Mouse (Mus musculus): Measurements from ENCODE around the gene Tcf25.
A peak's percentile ranks its signal among the peaks of the same experiment; 100 is the strongest.

Tcf25 gene

DNA sequence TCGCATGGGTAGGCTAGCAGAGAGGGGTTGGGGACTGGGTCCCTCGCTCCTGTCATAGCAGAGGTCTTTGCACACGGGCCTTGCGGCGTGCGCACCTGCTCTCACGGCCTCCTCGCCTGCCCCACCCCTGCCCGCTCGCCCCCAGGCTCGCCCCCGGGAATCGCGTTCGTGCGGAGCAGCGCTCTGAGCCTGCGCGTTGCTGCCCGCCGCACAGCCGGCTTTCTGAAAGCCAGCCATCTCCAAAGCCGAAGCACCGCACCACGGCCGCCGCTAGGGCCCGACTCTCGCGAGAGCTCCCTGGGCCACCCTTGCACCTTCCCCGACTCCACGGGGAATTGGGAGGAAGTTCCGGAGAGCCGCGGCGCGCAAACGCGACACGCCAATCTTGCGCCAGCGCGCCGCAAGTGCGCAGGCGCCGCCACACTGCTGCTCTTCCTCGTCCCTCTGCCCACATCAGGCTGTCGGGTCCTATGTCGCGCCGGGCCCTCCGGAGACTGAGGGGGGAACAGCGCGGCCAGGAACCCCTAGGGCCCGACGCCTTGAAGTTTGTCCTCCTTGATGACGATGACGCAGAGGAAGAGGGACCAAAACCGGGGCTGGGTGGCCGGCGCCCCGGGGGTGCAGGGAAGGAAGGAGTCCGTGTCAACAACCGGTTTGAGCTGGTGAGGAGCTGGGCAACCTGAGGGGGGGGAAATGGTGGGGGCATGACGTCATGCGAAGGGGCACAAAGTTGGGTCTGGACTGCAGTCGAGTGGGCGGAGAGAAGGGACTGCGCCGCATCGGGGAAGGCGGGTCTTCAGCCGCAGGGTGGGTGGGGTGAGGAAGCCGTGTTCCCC, at the start of gene Tcf25:
Gene Tcf25, plus strand, starts transcription at position 351 of the 836 bp plus-strand sequence.
- peak; percentile 93 to 95 for DNase-seq (ENCODE audit: low spot score in 2 of 2)

DNA sequence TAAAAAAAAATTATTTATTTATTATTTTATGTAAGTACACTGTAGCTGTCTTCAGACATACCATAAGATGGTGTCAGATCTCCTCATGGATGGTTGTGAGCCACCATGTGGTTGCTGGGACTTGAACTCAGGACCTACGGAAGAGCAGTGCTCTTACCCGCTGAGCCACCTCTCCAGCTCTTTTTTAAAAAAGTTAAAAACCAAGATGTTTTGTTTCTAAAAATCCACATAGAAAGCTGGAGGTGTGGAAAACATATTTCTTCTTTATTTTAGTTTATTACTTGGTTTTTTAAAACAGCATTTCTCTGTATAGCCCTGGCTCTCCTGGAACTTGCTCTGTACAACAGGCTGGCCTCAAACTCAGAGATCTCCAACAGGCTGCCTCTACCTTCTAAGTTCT, 45.0 kb upstream of the Tcf25 start:
- DNase-seq (ENCODE audit: low spot score in 2 of 2): no peak

DNA sequence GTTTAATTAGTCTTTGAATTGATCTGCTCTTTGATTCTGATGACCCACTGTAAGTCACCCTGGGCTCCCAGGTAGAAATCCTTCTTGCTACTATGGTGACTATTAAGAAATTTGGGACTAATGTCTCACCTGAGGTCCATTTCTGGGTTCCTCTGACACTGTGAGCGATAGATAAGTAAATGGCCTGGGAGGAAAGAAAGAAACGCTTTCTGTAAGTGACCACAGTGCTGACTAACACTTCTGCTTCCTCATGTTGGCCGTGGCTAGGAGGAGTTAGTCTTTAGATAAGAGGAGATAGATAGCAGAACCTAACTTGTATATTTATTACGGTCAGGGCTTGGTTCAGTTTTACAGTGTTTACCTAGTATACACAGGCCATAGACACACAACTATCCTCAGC, 44.2 kb upstream of the Tcf25 start:
- no peak for DNase-seq (ENCODE audit: low spot score in 2 of 2)

DNA sequence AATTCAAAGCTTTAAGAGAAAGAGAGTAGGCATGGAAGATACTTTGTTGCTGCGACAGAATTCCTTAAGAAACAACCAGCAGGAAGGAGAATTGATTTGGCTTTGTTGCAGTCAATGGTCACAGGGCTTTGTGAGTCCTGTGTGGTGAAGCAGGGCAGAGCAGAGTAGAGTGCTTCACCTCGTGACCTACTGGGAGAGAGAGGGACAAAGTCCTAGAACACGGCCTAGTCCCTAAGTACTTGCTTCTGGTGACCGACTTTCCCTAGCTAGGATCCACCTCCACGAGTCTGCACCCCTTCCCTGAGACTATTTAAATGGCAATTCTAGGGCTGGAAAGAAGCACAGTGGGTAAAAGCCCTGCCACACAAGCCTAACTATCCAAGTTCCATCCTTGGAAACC, 43.6 kb upstream of the Tcf25 start:
- no peak for DNase-seq (ENCODE audit: low spot score in 2 of 2)

DNA sequence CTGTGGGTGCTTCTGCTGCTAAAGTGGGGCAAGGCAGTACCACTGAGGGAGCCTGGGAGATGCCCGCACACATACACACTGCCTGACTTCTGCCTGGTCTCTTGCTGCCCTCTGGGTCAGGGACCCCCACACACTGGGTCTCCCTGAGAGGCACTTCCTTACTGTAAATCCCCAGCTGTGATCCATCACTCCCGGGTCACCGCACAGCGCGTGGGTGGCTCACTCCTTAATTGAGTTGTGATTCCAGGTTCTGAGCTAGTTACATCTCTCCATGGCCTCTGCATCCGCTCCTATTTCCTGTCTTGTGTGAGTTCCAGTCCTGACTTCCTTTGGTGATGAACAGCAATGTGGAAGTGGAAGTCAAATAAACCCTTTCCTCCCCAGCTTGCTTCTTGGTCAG, 42.9 kb upstream of the Tcf25 start:
- no peak for DNase-seq (ENCODE audit: low spot score in 2 of 2)

DNA sequence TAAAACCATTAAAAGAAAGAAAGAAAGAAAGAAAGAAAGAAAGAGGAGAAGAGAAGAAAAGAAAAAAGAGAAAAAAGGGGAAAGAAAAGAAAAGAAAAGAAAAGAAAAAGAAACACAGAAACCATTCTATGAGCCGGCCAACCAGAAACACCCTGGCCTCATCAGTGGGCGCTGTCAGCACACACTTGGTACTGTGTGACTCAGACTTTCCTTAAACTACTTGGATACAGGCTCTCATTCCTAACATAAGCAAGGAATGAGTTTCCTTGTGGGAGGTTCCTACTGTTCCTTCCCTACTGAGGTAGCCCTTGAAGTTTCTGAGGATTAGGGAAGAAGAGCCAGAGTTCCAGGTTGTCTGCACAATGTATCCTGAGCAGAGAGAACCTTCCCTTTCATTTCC, 42.3 kb upstream of the Tcf25 start:
- no peak for DNase-seq (ENCODE audit: low spot score in 2 of 2)

DNA sequence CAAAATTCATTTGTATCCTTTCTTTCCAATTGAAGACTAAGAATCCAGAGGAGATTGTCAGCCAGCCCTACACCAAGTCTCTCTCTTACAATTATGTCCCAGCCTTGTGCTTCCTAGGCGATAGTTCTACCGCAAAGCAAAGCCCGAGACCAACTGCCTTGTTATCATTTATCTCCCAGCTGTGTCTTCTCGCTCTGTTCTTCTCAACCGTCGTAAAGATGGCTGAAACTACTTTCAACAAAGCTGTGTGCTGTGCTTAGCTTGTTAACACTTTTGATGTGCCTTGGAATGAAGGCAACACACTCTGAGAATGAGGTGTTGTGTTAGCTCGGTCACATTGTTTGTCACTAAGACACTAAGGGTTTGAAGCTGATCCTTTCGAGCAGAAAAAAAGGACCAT, 41.7 kb upstream of the Tcf25 start:
- DNase-seq (ENCODE audit: low spot score in 2 of 2): no peak

DNA sequence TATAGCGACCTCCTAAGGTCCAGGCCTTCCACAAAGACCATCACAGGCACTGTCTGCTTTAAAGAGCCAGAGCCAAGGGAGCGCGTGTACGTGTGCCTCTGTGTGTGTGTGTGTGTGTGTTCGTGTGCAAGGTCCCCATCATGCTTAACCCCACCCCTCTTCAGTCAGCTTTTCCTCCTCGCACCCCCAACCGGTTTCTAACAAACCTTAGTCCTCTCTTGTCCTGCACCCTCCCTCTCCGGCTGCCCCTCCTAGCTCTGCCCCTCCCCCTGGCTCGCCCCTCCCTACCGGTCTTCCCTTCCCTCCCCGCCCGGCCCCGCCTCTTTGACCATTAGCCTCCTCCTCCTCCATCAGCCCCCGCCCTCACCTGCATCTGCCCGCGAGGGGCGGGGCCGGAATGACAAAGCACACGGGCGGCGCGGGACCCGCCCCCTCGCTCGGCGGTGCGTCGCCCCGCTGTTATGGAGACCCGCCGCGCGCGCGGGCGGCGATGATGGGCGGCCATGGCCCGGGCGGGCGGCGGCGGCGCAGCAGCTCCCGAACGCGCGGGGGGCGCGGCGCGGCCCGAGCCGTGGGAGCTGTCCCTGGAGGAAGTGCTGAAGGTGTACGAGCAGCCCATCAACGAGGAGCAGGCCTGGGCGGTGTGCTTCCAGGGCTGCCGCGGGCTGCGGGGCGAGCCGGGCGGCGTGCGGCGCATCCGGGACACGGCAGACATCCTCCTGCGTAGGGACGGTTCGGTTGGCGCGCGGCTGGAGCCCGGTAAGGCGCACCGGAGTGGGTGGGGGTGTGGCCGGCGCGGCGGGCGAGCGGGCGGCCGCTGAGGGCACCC, 41.1 kb upstream of the Tcf25 start, which contains the start of gene Spire2:
Gene Spire2, plus strand, starts transcription at position 452 of the 829 bp plus-strand sequence.
- DNase-seq (ENCODE audit: low spot score in 2 of 2): peak; percentile 48 to 53

DNA sequence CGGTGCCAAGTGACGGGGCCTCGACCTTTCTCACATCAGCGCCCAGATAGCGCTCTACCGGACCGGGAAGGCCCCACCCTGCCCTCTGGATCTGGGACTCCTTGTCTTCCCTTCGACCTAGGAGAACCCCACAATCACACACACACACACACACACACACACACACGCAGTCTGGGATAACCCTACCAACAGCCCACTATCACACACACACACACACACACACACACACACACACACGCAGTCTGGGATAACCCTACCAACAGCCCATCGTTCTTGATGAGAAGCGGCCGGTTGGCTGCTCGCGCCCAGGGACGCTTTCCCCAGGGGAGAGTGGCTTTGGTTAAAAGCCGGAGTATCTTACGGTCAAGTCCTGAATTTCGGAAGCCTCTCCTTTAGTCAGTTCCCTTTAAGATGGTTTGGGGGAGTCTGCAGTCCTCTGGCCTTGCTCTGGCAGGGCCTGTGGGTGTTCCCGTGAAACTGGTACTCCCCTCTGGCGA, 40.4 kb upstream of the Tcf25 start:
- DNase-seq (ENCODE audit: low spot score in 2 of 2): no peak

DNA sequence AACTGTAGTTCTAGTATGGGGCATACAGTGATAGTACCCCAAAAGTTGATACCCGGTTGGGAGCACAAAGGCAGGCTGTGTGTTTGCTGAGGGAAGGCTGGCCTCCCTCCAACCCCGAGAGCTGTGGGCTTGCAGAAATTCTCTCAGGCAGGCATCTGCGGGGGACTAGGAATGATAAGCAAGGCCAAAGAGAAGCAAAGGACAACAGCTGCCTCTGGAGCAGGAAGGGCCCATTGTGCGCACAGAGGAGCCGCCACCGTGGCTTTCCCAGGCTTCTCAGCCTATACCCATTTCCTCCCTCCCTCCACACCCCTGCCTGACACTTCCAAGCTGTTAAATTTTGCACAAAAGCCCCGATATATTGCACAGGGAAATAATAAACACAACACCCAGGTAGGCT, 39.7 kb upstream of the Tcf25 start:
- no peak for DNase-seq (ENCODE audit: low spot score in 2 of 2)

DNA sequence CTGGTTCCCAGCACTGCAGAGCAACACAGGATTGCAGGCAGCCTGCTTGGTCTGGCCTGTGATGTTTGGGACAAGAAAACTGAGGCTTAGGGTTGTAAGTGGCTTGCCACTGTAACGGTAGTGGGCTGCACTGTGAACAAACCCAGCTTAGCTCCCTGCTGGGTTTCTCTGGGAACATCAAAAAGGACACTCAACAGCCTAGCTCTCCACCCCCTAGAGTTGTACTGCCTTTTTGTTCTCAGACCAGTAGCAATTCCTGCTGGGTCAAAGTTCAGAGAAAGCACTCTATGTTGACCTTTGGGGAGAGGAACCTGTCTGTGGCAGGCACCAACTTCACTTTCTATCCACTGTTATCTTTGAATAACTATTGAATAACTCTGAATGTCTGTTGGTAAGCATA, 39.1 kb upstream of the Tcf25 start:
- no peak for DNase-seq (ENCODE audit: low spot score in 2 of 2)

DNA sequence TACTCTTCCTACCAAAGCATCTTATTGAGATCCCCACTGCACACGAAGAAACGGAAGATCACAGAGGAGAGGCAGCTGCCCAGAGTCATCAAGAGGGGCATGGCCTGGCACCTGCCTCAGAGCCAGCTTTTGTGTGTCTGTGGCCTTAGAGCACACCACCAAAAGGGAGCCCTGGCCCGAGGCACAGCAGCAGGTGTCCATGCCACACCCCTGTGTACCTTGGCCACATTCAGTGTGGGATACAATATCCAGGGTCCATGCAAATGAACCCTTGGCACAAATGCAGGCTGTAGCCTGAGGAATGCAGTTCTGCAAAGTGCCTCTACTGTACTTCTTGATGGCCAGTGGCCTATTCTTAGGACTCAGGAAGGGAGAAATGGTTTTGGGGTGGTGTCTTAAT, 36.1 kb upstream of the Tcf25 start:
- DNase-seq (ENCODE audit: low spot score in 2 of 2): no peak

DNA sequence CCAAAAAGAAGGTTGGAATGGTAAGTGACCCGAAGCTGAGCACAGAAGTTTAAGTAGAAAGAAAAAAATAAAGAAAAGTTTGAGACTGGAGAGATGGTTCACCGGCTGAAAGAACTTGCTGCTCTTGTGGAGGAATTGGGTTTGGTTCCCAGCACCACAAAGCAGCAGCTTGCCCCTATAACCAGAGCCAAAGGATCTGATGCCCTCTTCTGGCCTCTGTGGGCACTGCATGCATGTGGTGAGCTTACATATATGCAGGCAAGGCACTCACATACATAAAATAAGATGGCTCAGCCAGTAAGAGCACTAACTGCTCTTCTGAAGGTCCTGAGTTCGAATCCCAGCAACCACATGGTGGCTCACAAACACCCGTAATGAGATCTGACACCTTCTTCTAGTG, 33.5 kb upstream of the Tcf25 start:
- no peak for DNase-seq (ENCODE audit: low spot score in 2 of 2)

DNA sequence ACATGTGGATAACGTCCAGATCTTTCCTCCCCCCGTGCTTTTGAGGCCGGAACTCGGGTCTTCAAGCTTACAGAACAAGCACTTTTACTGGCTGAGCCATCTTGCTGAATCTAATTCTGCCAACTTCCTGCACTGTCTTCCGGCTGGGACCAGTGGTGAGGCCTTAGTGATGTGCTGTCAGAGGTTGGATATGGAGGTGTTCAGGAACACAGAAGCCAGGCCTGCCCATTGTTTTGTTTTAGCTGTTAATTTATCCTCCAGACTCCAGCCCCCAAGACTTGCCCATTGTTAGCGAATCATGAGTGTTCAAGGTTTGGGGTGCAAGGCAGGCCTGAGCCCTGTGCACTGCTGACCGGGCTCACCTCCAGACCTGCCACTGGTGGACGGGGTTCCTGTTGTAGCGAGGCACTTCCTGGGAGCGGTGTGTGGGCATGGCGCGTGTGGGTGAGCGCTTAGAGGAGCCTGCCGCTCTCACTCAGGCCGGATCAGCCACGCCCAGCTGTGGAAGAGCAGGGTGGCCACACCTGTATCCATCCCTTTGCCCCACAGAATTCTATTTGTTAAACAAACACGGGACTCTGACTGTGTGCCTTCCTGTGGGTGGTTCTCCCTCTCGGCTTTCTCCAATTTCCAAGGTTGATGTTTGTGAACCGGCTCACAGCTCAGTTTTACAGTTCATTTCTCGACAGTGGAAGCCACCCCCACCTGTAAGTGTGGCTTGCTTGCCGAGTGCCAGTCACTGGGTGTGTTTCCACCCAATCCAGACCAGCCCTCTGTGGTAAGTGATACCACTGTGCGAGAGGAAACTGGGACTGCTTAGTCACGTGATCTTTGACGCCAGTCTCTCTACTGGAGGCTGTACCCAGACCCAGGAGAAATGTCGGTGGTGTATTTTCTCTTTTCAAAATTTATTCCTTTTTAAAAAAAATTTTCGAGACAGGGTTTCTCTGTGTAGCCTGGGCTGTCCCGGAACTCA, 32.2 kb upstream of the Tcf25 start:
- DNase-seq (ENCODE audit: low spot score in 2 of 2): no peak

DNA sequence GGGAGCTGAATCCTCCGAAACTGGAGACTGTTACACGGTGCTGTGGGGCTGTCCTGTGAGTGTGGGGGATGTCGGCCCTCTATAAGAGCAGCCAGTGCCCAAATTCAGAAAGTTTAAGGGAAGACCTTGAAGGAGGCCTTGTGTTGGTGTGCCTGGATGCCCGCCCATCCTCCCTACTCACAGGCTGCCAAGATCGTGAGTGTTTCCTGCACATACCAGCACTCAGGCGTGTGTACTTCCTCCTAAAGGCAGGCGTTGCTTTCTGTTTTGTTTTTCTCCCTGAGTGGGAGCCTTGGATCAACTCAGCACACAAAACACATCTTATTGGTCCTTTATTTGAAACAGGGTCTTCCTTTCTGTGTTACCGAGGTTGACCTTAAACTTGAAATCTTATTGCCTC, 31.3 kb upstream of the Tcf25 start:
- no peak for DNase-seq (ENCODE audit: low spot score in 2 of 2)

DNA sequence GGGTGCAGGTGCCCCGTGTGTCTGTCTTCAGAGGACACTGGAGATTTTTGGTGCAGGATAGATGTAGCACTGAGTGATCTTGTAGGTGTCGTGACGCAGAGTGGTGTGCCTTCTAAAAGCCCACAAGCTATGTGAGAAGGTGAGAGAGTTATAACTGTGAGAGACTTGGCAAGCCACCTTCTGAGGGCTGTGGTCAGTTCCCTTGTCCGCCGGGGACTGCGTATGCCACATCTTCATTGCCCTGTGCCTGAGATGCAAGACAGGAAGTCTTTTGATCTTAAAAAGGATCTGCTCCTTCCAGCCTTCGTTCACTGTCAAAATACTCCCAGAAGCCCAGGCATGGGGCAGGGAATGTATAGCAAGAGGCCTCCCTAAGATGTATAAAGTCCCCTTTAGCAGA, 30.6 kb upstream of the Tcf25 start:
- DNase-seq (ENCODE audit: low spot score in 2 of 2): no peak

DNA sequence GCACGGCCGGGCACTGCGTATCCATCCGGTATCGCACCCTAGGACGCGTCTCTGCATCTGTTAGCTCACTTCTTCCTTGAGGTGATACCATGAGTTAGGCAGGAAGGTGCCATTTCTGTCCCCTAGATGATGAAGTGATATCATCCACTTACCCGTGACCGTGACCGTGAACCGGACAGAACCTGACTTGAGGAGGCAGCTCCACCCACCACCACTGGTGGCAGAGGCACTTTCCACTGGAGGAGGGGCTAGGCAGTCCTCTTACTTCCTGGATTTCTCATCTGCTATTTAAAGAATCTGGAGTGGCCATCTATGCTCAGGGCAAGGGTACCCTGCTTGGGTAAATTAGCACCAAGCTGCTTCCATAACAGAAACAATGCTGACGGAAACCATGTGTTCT, 30.1 kb upstream of the Tcf25 start:
- no peak for DNase-seq (ENCODE audit: low spot score in 2 of 2)

DNA sequence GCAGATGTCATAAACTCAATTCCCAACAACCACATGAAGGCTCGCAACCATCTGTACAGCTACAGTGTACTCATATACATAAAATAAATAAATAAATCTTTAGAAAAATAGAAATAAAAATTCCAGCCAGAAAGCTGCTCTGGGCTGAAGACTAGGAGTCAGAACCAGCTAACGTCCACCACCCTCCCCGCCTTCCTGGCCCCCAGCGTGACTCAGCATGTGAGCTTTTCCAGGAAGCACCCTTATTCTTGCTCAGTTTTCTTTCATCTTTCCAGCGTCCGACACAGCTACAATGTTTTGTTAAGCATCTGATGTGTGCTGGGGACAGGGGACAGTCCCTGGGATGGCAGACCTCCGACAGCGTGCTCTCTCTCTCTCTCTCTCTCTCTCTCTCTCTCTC, 28.4 kb upstream of the Tcf25 start:
- DNase-seq (ENCODE audit: low spot score in 2 of 2): no peak

DNA sequence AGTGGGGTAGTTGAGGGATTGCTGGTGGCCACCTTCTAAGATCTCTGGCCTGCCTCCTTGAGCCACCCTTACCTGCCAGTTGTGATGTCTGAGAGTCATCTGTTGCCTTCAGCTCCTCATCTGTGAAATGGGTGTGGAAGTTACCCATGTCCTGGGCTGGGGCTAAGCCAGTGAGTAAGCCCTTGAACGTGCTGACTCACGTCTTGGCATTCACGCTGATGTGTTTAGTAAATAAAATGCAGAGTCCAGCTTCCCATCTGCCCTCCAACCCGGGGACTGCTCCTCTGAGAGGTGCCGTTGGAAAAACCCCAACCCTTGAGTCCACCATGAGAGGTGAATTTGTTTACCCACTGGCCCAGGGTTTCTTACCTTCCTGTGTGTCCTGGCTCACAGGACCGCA, 27.7 kb upstream of the Tcf25 start:
- DNase-seq (ENCODE audit: low spot score in 2 of 2): no peak

DNA sequence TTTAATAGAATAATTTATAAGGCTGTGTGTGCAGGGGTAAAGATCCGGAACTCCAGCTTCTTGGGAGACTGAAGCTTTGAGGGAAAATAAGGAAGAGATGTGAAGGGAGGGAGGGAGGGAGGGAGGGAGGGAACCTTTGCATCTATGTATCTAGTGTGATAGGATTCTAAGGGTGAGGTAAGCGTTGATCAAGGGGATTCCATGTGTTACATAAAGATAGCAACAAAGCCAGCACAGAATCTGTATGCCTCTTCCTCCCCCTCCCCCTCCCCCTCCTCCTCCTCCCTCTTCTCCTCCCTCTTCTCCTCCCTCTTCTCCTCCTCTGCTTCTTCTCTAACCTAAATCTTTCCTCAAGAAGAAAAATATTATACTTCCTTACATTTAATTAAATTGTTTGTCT, 26.3 kb upstream of the Tcf25 start:
- DNase-seq (ENCODE audit: low spot score in 2 of 2): no peak

DNA sequence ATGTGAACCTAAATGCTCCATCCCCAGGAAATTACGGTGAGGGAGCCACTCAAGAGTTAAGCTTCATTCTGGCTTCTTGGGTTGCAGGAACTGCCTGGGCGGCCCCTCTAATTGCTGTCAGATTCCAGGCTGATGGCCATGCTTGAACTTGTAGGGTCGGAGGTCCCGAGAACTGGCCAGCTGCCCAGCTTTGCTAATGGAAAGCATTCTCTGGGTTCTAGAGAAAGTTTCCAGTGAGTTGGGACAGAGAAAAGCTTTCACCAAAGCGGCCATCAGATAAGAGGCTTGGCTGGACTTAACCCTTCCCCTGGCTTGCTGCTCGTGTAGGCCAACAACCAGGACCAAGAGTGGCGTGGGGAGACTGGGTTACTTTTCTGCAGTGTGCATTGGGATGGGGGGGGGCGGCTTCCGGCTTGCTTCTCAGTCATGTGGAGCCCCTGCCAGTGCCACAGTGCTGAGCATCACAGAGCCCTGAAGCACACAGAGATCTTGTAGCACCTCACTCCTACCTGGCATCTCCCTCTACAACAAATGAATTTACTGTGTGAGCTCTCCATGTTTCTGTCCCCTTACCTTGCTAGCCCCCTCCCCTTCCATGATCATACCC, 25.2 kb upstream of the Tcf25 start:
- no peak for DNase-seq (ENCODE audit: low spot score in 2 of 2)

Measured in right cerebral cortex, postnatal 36 days (tissue).